Mouse (Mus musculus): ENCODE data around the gene Med9. TPM values are rescaled to one million over a fixed set of nuclear protein-coding genes. Genes with fewer than 3 reads are reported as not detected.

Med9 gene
- polyA plus RNA-seq (2016; fragmentation: Nextera tagmentation; extraction: Ambion mirVana) = 51.8 and 55.6 TPM in 2 replicates

DNA sequence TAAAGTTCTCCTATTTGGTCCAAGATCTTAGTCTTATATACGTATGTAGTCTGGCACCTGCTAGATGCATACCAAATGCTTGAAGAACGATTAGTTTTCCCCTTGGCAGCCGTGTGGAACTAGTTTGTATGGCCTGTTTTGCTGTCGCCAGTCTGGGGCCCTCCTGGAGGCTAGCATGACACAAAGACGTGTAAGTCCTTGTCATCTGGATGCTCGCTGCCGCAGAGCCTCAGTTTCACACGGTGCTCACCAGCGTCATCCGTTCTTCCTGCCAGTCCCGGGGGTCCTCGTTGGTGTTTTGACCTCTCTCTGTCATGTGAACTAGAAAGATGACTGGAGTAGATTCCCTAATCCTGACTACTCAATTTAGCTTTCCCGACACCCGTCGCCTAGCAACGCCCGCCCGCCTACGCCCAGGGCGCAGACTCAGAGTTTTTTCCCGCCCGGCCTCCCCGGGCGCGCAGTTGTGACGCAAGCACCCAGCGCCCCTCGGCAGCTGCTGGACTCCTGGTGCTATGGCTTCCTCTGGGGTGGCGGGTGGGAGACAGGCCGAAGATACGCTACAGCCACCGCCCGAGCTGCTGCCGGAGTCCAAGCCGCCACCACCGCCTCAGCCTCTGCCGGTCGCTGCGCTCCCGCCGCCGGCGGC, at the start of gene Med9:
Gene Med9, plus strand, starts transcription at position 455 of the 649 bp plus-strand sequence.
- Histone ChIP-seq H3K4me3 (peak within 1 kb of the TSS; percentile 95), H3K27ac (peak within 1 kb of the TSS; percentile 98), H3K9me3 (no peaks in the 10 kb centered on the region), H3K36me3 (peaks cover 8% of the 10 kb centered on the region; the same call in 1 of the 2 replicates), H3K27me3 (ENCODE audit: insufficient read depth, poor library complexity, severe bottlenecking) (no peaks in the 10 kb centered on the region; the same call in 1 of the 2 replicates), H3K4me1 (peaks cover 23% of the 10 kb centered on the region; the same call in 1 of the 2 replicates)
- WGBS = 2% methylated on average over 43 of the region's 43 CpGs
- DNase-seq (ENCODE audit: low spot score) = peak; percentile 97

DNA sequence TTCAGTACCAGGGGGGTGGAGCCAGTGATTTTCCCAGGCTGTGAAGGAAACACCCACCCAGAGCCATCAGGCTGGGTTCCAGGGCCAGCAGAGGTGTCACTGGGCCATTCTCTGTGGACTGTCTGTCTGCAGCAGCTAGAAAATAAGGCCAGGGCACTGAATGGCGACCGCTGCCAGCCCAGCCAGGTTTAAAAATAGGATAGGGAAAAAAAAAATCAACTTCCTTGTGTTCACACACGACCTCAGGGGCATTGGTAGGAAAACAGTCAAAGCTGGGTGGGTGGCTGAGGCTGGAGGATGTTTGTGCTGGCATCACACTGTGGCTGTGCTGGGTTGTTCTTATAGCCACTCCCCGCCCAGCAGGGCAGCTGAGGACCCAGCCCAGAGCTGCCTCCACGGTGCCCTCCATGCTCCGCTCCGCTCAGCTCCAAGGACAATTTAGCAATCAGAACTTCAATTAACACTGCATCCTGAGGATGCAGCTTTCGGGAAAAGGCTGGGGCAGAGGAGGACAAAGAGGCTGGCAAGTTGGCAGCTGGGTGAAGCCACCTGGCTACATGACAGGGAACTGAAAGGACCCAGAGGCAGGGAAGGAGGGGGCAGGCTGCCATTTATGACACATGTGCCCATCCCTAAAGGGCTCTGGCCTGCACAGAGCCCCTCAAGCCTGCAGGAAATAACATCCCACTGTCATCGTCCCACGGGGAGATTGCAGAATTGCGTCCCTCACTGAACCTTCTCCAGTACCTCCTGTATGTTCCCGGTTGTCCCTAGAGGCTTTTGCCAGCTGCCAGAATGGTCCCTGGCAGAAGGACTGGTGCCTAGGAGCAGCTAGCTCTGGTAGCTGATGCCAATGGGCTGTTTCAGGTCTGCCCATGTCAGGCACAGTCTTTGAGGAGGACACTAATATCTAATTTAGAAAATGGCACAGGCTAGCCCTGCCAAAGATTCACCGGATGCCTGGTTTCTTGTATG, 48.0 kb upstream of the Med9 start:
- Histone ChIP-seq H3K4me3 (no peak overlapping the region), H3K9me3 (no peaks in the 10 kb centered on the region), H3K4me1 (peaks cover 59% of the 10 kb centered on the region), H3K27ac (peak overlapping the region; percentile 68), H3K36me3 (no peaks in the 10 kb centered on the region), H3K27me3 (ENCODE audit: insufficient read depth, poor library complexity, severe bottlenecking) (no peaks in the 10 kb centered on the region)
- DNase-seq (ENCODE audit: low spot score) = no peak
- 42% methylated on average over 13 of the region's 13 CpGs for WGBS

DNA sequence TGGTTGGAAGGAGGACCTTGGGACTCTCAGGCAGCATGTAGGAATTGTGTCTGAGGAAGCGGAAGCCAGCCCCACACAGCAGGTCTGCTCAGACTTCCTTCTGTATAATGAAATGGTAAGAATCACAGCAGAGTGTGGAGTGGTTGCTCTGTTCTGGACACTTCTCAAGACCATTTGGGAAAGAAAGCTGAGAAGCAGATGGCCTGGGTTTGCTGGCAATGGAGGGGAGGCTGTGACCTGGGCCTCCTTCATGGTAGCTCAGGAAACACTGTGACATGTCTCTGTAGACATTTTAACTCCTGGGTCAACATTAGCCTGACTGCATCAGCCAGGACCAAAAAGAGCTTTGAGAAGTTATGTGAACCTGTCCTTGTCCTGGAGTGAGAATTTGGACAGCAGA, 47.0 kb upstream of the Med9 start:
- DNase-seq (ENCODE audit: low spot score) = no peak
- no peak overlapping the region for H3K4me3 ChIP-seq
- peaks cover 51% of the 10 kb centered on the region for H3K4me1 ChIP-seq
- H3K9me3 ChIP-seq = no peaks in the 10 kb centered on the region
- H3K36me3 ChIP-seq = no peaks in the 10 kb centered on the region
- WGBS = 93% methylated on average over 1 of the region's 1 CpGs
- peak overlapping the region; percentile 36; the same call in 1 of the 2 replicates for H3K27ac ChIP-seq
- H3K27me3 ChIP-seq (ENCODE audit: insufficient read depth, poor library complexity, severe bottlenecking) = no peaks in the 10 kb centered on the region

DNA sequence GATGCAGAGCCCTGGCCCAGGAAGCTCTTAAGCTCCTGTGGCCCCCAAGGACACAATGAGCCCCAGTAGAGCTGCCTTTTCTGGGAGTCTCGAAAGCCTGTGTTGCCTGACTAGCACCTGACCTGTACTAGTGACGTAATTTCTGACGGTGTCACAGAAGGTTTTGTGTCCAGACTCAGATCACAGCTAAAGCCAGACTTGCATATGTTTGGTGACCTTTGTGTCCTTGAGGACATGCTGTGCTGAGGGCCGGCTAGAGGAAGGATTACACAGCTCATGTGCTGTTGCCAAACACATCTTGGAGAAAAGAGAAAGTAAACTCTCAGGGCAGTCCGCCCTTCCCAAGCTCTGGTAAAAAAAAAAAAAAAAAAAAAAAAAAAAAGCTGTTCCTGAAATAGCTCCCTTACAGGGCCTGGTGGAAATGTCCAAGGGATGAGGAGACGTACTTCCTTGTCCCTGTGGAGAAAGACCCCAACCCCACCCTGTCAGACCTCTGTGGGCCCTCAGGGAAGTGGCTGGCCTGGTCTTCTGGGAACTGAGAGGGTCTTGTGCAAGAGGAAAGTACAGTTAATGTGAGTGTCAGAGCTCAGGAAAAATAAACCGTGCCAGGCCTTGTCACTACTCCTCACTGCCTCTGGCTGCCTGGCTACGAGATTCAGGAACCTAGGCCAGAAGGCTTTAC, 45.8 kb upstream of the Med9 start:
- Histone ChIP-seq H3K27ac (peak overlapping the region; percentile 81), H3K36me3 (no peaks in the 10 kb centered on the region), H3K9me3 (no peaks in the 10 kb centered on the region), H3K4me1 (peaks cover 46% of the 10 kb centered on the region), H3K4me3 (no peak overlapping the region), H3K27me3 (ENCODE audit: insufficient read depth, poor library complexity, severe bottlenecking) (no peaks in the 10 kb centered on the region)
- no peak for DNase-seq (ENCODE audit: low spot score)
- WGBS = 50% methylated on average over 8 of the region's 8 CpGs

DNA sequence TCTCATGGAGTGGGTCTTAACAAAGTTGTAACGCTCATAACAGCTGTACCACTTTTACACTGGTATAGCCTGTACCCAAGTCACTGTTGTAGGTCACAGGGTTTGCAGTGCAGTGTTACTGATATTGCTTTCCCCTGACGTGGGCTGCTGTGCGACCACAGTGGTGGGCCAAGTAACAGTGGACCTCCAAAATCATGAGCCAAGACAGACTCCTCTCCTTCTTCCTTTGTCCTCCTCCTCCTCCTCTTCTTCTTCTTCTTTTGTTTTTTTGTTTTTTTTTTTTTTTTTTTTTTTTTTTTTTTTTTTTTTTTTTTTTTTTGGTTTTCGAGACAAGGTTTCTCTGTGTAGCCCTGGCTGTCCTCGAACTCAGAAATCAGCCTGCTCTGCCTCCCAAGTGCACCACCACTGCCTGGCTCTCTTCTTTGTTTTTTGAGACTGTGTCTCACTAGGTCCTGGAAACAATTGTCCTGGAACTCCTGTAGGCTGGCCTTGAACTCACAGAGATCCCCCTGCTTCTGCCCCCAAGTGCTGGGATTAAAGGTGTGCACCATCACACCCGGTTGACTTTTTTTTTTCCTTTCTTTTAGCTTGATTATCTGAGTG, 41.4 kb upstream of the Med9 start:
- WGBS = 83% methylated on average over 6 of the region's 6 CpGs
- Histone ChIP-seq H3K36me3 (no peaks in the 10 kb centered on the region), H3K4me3 (no peak overlapping the region), H3K9me3 (no peaks in the 10 kb centered on the region), H3K4me1 (peaks cover 23% of the 10 kb centered on the region), H3K27ac (no peak overlapping the region), H3K27me3 (ENCODE audit: insufficient read depth, poor library complexity, severe bottlenecking) (no peaks in the 10 kb centered on the region)
- DNase-seq (ENCODE audit: low spot score) = no peak

DNA sequence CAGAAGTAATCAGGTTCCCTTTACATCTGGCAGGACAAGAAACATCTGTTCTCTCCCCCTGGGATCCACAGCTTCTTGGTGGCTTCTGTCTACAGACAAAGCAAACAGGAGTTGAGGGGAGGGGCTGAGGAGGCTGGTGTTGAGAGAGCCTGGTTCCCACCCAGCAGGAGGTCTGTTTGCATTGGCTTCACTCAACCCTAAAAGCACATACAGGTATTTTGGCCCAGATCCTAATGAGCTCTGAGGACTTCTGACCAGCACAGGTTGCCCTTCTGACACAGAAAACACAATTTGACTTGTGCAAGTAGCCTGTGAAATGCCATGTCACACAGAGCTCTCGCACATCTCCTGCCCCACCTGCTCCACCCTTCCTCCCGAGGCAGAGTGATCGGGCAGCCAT, 39.6 kb upstream of the Med9 start:
- 59% methylated on average over 3 of the region's 3 CpGs for WGBS
- H3K4me3 ChIP-seq = no peak overlapping the region
- no peak for DNase-seq (ENCODE audit: low spot score)
- no peaks in the 10 kb centered on the region for H3K9me3 ChIP-seq
- no peak overlapping the region for H3K27ac ChIP-seq
- H3K27me3 ChIP-seq (ENCODE audit: insufficient read depth, poor library complexity, severe bottlenecking) = no peaks in the 10 kb centered on the region
- H3K4me1 ChIP-seq = peaks cover 12% of the 10 kb centered on the region; the same call in 1 of the 2 replicates
- no peaks in the 10 kb centered on the region for H3K36me3 ChIP-seq

DNA sequence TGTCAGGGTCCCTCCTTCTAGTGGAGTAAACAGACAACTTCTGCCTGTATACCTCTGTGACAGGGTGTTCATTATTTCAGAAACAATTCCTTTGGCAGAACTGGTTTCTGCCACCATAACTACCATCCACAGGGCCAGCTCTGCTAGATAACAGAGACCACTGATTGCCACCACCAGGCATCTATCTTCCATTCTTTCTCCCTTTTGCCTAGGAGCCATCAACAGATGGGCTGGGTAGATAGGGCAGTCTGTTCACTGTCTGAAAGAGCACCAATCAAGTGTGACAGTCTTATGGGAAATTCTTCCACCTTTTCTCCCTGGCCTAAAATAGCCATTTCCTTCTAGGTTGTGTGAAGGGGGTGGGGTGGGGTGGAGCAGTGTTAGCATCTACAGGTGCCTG, 37.4 kb upstream of the Med9 start:
- DNase-seq (ENCODE audit: low spot score) = no peak
- H3K36me3 ChIP-seq = no peaks in the 10 kb centered on the region
- H3K4me3 ChIP-seq = no peak overlapping the region
- peaks cover 12% of the 10 kb centered on the region; the same call in 1 of the 2 replicates for H3K4me1 ChIP-seq
- no peaks in the 10 kb centered on the region for H3K27me3 ChIP-seq (ENCODE audit: insufficient read depth, poor library complexity, severe bottlenecking)
- H3K27ac ChIP-seq = no peak overlapping the region
- H3K9me3 ChIP-seq = no peaks in the 10 kb centered on the region

DNA sequence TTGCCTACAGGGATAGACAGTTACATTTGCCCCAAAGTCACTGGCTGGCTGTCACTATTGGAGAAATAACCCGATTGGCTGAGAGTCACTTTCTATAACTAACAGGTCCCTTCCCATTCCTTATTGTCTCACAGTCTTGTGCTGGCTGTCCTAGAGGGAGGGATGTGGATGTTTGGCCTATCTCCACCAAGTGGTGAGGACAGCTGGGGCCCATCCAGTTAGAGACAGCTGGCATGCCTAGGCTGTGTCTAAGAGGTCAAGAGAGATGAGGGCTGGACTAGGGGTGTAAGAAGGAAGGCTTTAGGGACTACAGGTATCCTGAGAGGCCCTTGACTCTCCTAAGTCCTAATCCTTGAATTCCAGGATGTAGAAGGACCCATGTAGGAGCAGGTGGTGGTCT, 36.5 kb upstream of the Med9 start:
- DNase-seq (ENCODE audit: low spot score) = no peak
- H3K4me3 ChIP-seq = no peak overlapping the region
- peaks cover 12% of the 10 kb centered on the region; the same call in 1 of the 2 replicates for H3K4me1 ChIP-seq
- no peaks in the 10 kb centered on the region for H3K9me3 ChIP-seq
- no peak overlapping the region for H3K27ac ChIP-seq
- no peaks in the 10 kb centered on the region for H3K27me3 ChIP-seq (ENCODE audit: insufficient read depth, poor library complexity, severe bottlenecking)
- H3K36me3 ChIP-seq = no peaks in the 10 kb centered on the region
- WGBS = 69% methylated on average over 1 of the region's 1 CpGs

DNA sequence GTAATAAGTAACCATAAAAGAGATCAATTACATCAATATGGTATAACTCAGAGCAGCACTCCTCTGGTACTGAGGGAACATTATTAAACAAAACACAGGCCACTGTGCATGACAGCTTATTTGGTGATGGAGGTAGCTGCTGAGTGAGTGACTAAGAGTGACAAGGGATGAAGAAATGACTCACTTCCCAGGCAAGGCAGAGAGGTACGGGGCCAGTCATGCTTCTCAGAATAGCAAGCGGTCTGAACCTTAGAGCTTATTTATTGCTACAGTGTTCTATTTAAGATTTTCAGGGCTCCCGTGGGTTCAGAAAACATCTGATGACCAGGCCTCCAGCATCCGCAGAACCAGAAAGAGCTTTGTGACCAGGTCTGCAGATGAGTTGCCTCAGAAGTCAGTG, 34.3 kb upstream of the Med9 start:
- DNase-seq (ENCODE audit: low spot score) = no peak
- no peaks in the 10 kb centered on the region for H3K27me3 ChIP-seq (ENCODE audit: insufficient read depth, poor library complexity, severe bottlenecking)
- no peaks in the 10 kb centered on the region for H3K9me3 ChIP-seq
- H3K4me1 ChIP-seq = peaks cover 20% of the 10 kb centered on the region
- H3K27ac ChIP-seq = no peak overlapping the region
- 67% methylated on average over 4 of the region's 4 CpGs for WGBS
- H3K4me3 ChIP-seq = no peak overlapping the region
- H3K36me3 ChIP-seq = no peaks in the 10 kb centered on the region

DNA sequence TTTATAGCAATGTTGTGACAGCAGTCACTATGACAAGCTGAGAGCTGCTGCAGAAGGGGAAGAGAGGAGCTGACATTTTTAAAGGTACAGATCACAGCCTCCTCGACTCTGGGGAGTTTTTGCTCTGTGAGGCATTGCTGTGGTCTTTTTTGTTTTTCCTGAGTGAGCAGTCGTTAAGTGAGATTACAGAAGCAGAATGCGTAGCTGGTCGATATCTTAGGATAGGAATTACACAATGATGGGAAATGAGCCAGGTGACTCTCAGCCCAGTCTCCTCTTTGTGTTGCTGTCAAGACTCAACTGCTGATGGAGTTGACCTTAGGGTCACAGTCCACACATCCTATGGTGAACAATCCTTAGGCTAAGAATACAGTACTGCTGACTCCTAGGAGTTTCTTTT, 30.0 kb upstream of the Med9 start:
- no peaks in the 10 kb centered on the region for H3K9me3 ChIP-seq
- 0 out of 2 replicates have a peak, but pooled peaks cover 3% of the 10 kb centered on the region for H3K27me3 ChIP-seq (ENCODE audit: insufficient read depth, poor library complexity, severe bottlenecking)
- 22% methylated on average over 4 of the region's 4 CpGs for WGBS

DNA sequence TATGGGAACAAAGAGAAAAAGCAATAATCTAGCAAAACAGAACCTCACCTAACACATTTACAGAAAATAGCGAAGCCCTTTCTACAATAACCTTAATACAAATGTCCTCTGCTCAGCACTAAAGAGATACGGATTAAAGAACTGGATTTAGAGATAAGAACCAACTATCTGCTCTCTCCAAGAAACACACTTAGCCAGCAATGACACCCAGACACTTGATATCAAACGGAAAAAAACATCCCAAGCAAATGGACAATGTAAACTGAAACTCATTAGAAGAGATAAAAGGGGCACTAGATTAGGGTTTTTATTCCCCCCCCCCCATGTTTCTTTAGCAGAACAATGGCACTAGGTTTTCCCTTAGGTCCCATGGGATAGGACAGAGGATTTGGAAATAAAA, 28.6 kb upstream of the Med9 start:
- Histone ChIP-seq H3K27ac (no peak overlapping the region), H3K27me3 (ENCODE audit: insufficient read depth, poor library complexity, severe bottlenecking) (0 out of 2 replicates have a peak, but pooled peaks cover 3% of the 10 kb centered on the region), H3K9me3 (no peaks in the 10 kb centered on the region), H3K4me1 (peaks cover 21% of the 10 kb centered on the region), H3K4me3 (no peak overlapping the region), H3K36me3 (no peaks in the 10 kb centered on the region)
- WGBS = 42% methylated on average over 3 of the region's 3 CpGs
- no peak for DNase-seq (ENCODE audit: low spot score)

More for the DNA sequence above, 30.0 kb upstream of the Med9 start:
- Histone ChIP-seq H3K4me3 (no peak overlapping the region), H3K27ac (peak overlapping the region; percentile 4; the same call in 1 of the 2 replicates), H3K4me1 (peaks cover 19% of the 10 kb centered on the region), H3K36me3 (no peaks in the 10 kb centered on the region)
- no peak for DNase-seq (ENCODE audit: low spot score)

DNA sequence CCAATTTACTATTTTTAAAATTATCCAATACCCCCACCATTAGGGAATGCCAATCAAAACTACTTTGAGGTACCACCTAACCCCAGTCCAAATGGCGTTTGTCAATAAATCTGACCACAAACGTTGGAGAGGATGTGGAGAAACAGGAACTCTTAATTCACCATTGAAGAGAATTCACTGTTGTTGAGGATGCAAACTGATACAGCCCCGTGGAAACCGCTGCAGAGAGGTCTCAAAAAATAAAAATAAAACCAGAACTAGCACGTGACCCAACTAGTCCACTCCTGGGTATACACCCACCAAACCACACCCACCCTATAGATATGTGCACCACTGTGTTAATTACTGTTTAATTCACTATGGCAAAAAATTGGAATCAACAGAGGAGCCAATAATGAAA, 27.7 kb upstream of the Med9 start:
- 0 out of 2 replicates have a peak, but pooled peaks cover 3% of the 10 kb centered on the region for H3K27me3 ChIP-seq (ENCODE audit: insufficient read depth, poor library complexity, severe bottlenecking)
- no peak overlapping the region for H3K4me3 ChIP-seq
- 70% methylated on average over 5 of the region's 5 CpGs for WGBS
- no peaks in the 10 kb centered on the region for H3K9me3 ChIP-seq
- no peak overlapping the region for H3K27ac ChIP-seq
- H3K36me3 ChIP-seq = no peaks in the 10 kb centered on the region
- DNase-seq (ENCODE audit: low spot score) = no peak
- peaks cover 25% of the 10 kb centered on the region for H3K4me1 ChIP-seq

All from heart, embryonic 10.5 days (tissue).